Mouse (Mus musculus): ENCODE data around the gene Iqcm.
A peak's percentile ranks its signal among the peaks of the same experiment; 100 is the strongest.

DNA sequence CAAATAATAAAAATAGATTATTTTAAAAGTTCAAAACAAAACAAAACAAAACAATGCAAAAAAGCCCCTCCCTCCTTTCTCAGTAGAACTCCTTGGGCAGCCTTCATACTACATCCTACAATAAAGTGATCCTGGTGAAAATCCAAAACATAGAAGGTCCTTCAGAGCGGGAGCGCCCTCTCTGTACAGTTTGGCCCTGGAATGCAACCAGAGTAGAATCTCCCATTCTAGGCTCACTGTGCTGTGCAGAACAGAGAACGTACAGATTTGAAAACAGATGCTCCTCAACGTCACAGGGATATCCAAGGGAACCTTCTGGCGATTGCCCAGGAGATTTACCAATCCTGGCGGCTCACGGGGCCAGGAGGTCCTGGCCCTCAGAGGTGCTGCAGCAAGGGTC lies at the start of gene Iqcm:
- TF ChIP-seq CTCF (IDR thresholded peaks at IDR 0.05; ENCODE audit: control insufficient read depth, insufficient read depth, insufficient replicate concordance, low read depth, low read length) (no peak), POLR2A (IDR thresholded peaks at IDR 0.05; ENCODE audit: control insufficient read depth, low read depth, low read length) (0 out of 2 replicates have a peak, but pooled peaks have one; percentile 31)

All from testis, adult 2 months (tissue).